Mouse (Mus musculus) liver, postnatal 0 days (tissue): ENCODE data around the gene Cyp2c23. TPM values are rescaled to one million over a fixed set of nuclear protein-coding genes. Genes with fewer than 3 reads are reported as not detected.

Source experiments
- ATAC-seq: fragments of 200-750 bp; cut with Nextera tagmentation; 2 replicates; pipeline ENCODE4 v1.8.0; 2017; ENCODE audit warnings: mild to moderate bottlenecking, moderate library complexity
- DNase-seq: peaks from one replicate; pipeline ENCODE4 v3.0.0-alpha.2; 2016
- H3K27ac ChIP-seq: fragments of 300-500 bp; sonication (generic); 2 replicates; pipeline ENCODE4 v1.5.1; 2014; ENCODE audit warnings: antibody characterized with exemption, moderate library complexity, mild to moderate bottlenecking, low read depth
- H3K27me3 ChIP-seq: fragments of 300-500 bp; sonication (generic); 2 replicates; pipeline ENCODE4 v1.6.1; 2014; ENCODE audit warnings: low read length, control low read depth, mixed read lengths; ENCODE audit not compliant: insufficient read depth
- H3K36me3 ChIP-seq: fragments of 300-500 bp; sonication (generic); replicated peaks from 2 replicates; pipeline ENCODE4 v1.6.1; 2014; ENCODE audit warnings: mild to moderate bottlenecking, control low read depth, low read length, moderate library complexity, mixed read lengths; ENCODE audit not compliant: insufficient read depth
- H3K4me1 ChIP-seq: fragments of 300-500 bp; sonication (generic); 2 replicates; pipeline ENCODE4 v1.6.1; 2014; ENCODE audit warnings: antibody characterized with exemption, mild to moderate bottlenecking, control low read depth; ENCODE audit not compliant: insufficient read depth
- H3K4me2 ChIP-seq: fragments of 300-500 bp; sonication (generic); 2 replicates; pipeline ENCODE4 v1.6.1; 2014; ENCODE audit warnings: low read depth, mild to moderate bottlenecking, low read length, moderate library complexity, mixed read lengths
- H3K4me3 ChIP-seq: fragments of 300-500 bp; sonication (generic); 2 replicates; pipeline ENCODE4 v1.5.1; 2014; ENCODE audit warnings: low read depth, low read length
- H3K9ac ChIP-seq: fragments of 300-500 bp; sonication (generic); replicated peaks from 2 replicates; pipeline ENCODE4 v1.6.1; 2014; ENCODE audit warnings: mild to moderate bottlenecking, moderate library complexity
- H3K9me3 ChIP-seq: fragments of 300-500 bp; sonication (generic); 2 replicates; pipeline ENCODE4 v1.6.1; 2016; ENCODE audit warnings: mild to moderate bottlenecking, control low read depth, low read length, mixed read lengths
- CTCF ChIP-seq: sonication (generic); IDR thresholded peaks from 2 replicates; pipeline ENCODE4 v1.5.1; 2016; ENCODE audit warnings: antibody characterized with exemption, low read depth
- EP300 ChIP-seq: IDR thresholded peaks from 2 replicates; pipeline ENCODE4 v1.6.1; 2016; ENCODE audit warnings: antibody characterized with exemption, low read depth, mild to moderate bottlenecking
- WGBS: fragments of 180-500 bp; shearing (Covaris S2); extraction: QIAGEN DNeasy Blood & Tissue Kit; methylation state at CpG from one replicate; pipeline ENCODE4 v1.1.7; 2014; ENCODE audit not compliant: insufficient replicate concordance; 5-methylcytosine and 5-hydroxymethylcytosine counted together
- polyA plus RNA-seq: library from polyadenylated mRNA; unstranded; fragments of >200 nt; fragmentation: Nextera tagmentation; extraction: Ambion mirVana; gene quantifications from 2 replicates; pipeline ENCODE4 v1.2.1, GENCODE M21; 2015

The Cyp2c23 gene
- polyA plus RNA-seq, 1 experiment from 2014 or later = 75.8 TPM

- ATAC-seq (no peak), DNase-seq (no peak)
- peaks cover 4% of the 10 kb centered on the region; the same call in 1 of the 2 replicates for H3K4me1 ChIP-seq
- peaks cover 15% of the 10 kb centered on the region; the same call in 1 of the 2 replicates for H3K36me3 ChIP-seq
- H3K27ac ChIP-seq = no peak overlapping the region
- TF ChIP-seq CTCF (no peak), EP300 (no peak)
- no peak overlapping the region for H3K4me3 ChIP-seq
- no peak overlapping the region for H3K9ac ChIP-seq
- no peak overlapping the region for H3K4me2 ChIP-seq
- no peaks in the 10 kb centered on the region for H3K9me3 ChIP-seq
- 71% methylated on average over 11 of the region's 11 CpGs for WGBS
- no peaks in the 10 kb centered on the region for H3K27me3 ChIP-seq
Observed at GRCm38 (mm10) chr19:44032046-44032744, 3.2 kb upstream of the Cyp2c23 start.

GRCm38 (mm10) chr19:44030024-44030423 is 1.0 kb upstream of the Cyp2c23 start:
- peaks cover 4% of the 10 kb centered on the region; the same call in 1 of the 2 replicates for H3K4me1 ChIP-seq
- whole genome bisulfite sequencing = 68% methylated on average over 5 of the region's 5 CpGs
- H3K4me2 ChIP-seq = no peak overlapping the region
- H3K27ac ChIP-seq = no peak overlapping the region
- no peaks in the 10 kb centered on the region; the same call in 1 of the 2 replicates for H3K36me3 ChIP-seq
- no peak overlapping the region for H3K4me3 ChIP-seq
- no peaks in the 10 kb centered on the region for H3K9me3 ChIP-seq
- H3K27me3 ChIP-seq = no peaks in the 10 kb centered on the region
- ATAC-seq (no peak; the same call in 1 of the 2 replicates), DNase-seq (no peak)
- TF ChIP-seq EP300 (no peak), CTCF (no peak)
- no peak overlapping the region for H3K9ac ChIP-seq

- ATAC-seq (no peak), DNase-seq (no peak)
- Histone ChIP-seq H3K9me3 (no peaks in the 10 kb centered on the region), H3K9ac (no peak overlapping the region), H3K36me3 (no peaks in the 10 kb centered on the region), H3K4me1 (peaks cover 4% of the 10 kb centered on the region), H3K27me3 (no peaks in the 10 kb centered on the region), H3K4me2 (no peak overlapping the region), H3K4me3 (no peak overlapping the region), H3K27ac (no peak overlapping the region)
- WGBS = 65% methylated on average over 8 of the region's 8 CpGs
- no peak for TF ChIP-seq CTCF
- TF ChIP-seq EP300 = no peak
Observed at GRCm38 (mm10) chr19:44026956-44027530, 2.0 kb downstream of the Cyp2c23 start.

GRCm38 (mm10) chr19:44024921-44025585 is 4.0 kb downstream of the Cyp2c23 start:
- no peak overlapping the region for H3K4me2 ChIP-seq
- TF ChIP-seq CTCF = no peak
- no peak for TF ChIP-seq EP300
- H3K27ac ChIP-seq = no peak overlapping the region
- 66% methylated on average over 13 of the region's 13 CpGs for WGBS
- no peaks in the 10 kb centered on the region for H3K27me3 ChIP-seq
- H3K9ac ChIP-seq = no peak overlapping the region
- H3K36me3 ChIP-seq = no peaks in the 10 kb centered on the region
- ATAC-seq (no peak), DNase-seq (no peak)
- no peaks in the 10 kb centered on the region for H3K9me3 ChIP-seq
- peaks cover 4% of the 10 kb centered on the region for H3K4me1 ChIP-seq
- no peak overlapping the region for H3K4me3 ChIP-seq

- Histone ChIP-seq H3K4me1 (no peaks in the 10 kb centered on the region; the same call in 1 of the 2 replicates), H3K36me3 (no peaks in the 10 kb centered on the region), H3K9ac (no peak overlapping the region), H3K4me3 (no peak overlapping the region), H3K27ac (no peak overlapping the region), H3K9me3 (no peaks in the 10 kb centered on the region), H3K27me3 (no peaks in the 10 kb centered on the region), H3K4me2 (no peak overlapping the region)
- TF ChIP-seq EP300 (no peak), CTCF (peak; percentile 26; the same call in 1 of the 2 replicates)
- ATAC-seq (no peak), DNase-seq (no peak)
- WGBS = 64% methylated on average over 5 of the region's 5 CpGs
Observed at GRCm38 (mm10) chr19:44023066-44023465, 5.9 kb downstream of the Cyp2c23 start.

- 53% methylated on average over 4 of the region's 4 CpGs for WGBS
- DNase-seq = peak; percentile 55
- no peaks in the 10 kb centered on the region for H3K27me3 ChIP-seq
- H3K27ac ChIP-seq = peak overlapping the region; percentile 44; the same call in 1 of the 2 replicates
- H3K4me2 ChIP-seq = no peak overlapping the region
- no peak overlapping the region for H3K9ac ChIP-seq
- no peaks in the 10 kb centered on the region for H3K36me3 ChIP-seq
- TF ChIP-seq EP300 (peak; percentile 89), CTCF (no peak)
- H3K4me1 ChIP-seq = no peaks in the 10 kb centered on the region; the same call in 1 of the 2 replicates
- H3K4me3 ChIP-seq = no peak overlapping the region
- peak; percentile 96 for ATAC-seq
- H3K9me3 ChIP-seq = no peaks in the 10 kb centered on the region
Observed at GRCm38 (mm10) chr19:44021502-44021901, 7.5 kb downstream of the Cyp2c23 start.
